Mouse (Mus musculus) inflammation-experienced regulatory T-cells, adult 16 weeks (primary cell): Measurements from ENCODE around the gene Mdk. TPM values are rescaled to one million over a fixed set of nuclear protein-coding genes. Genes with fewer than 3 reads are reported as not detected.

Experiments
- polyA plus RNA-seq: library from polyadenylated mRNA; unstranded; fragments of 100-300 nt; shearing (Covaris generic); gene quantifications from one replicate; pipeline ENCODE4 v1.2.1, GENCODE M21; 2017

The Mdk gene
- 1.2 TPM for polyA plus RNA-seq

GRCm38 (mm10) chr2:91932160-91932711 lies at the start of gene Mdk:
Gene Mdk (minus strand): TSS chr2:91932297.

GRCm38 (mm10) chr2:91975581-91976541 lies 43.8 kb upstream of the Mdk start, which contains the start of gene Dgkz:
Gene Dgkz (minus strand): TSS chr2:91975864.

GRCm38 (mm10) chr2:91945483-91945882 lies 13.4 kb upstream of the Mdk start, which contains the start of gene Gm9821:
Gene Gm9821 (plus strand): TSS chr2:91945703.

GRCm38 (mm10) chr2:91926949-91927348 lies 5.1 kb downstream of the Mdk start, which contains the start of gene Chrm4:
Gene Chrm4 (plus strand): TSS chr2:91927249.

Other genes with a start within 250 kb of the Mdk start
- gene Atg13, start 221.7 kb downstream of the Mdk start, polyA plus RNA-seq: 65.3 TPM
- 15.1 TPM for gene Harbi1, start 221.4 kb downstream of the Mdk start, polyA plus RNA-seq
- 64.2 TPM for gene Ambra1, start 202.2 kb downstream of the Mdk start, polyA plus RNA-seq
- gene Chrm4, start 5.0 kb downstream of the Mdk start, polyA plus RNA-seq: 0.80 TPM
- 0.35 TPM for gene Gm9821, start 13.4 kb upstream of the Mdk start, polyA plus RNA-seq
- gene Dgkz, start 43.6 kb upstream of the Mdk start, polyA plus RNA-seq: 64.7 TPM
- gene Creb3l1, start 92.2 kb upstream of the Mdk start, polyA plus RNA-seq: 1.6 TPM
- 80.7 TPM for gene Phf21a, start 160.8 kb upstream of the Mdk start, polyA plus RNA-seq